Comparison of ENCODE assay signal across 20 mouse cellular contexts in the genomic region with DNA sequence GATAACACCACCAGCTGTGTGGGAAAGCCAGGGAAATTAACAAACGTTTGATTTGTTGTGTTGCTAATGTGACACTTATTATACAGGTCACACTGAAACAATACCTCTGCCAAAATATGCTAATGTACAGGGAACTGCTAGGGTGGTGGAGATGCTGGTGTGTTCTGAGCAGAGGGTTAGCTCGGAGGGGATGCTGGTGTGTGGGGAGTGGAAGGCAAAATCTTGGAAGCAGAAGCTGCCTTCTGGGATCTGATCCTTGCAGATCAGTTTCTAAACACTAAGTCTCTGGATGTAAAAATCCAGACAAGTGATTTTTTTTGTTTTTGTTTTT.
A peak's percentile ranks its signal among the peaks of the same experiment; 100 is the strongest.
DNase-seq lines count a peak whose midpoint lies in the region; ATAC-seq lines count a peak whose summit lies in the region.
"Had no signal": no experiment of that assay in that cellular context is flagged by ENCODE, and none has a peak within 500 bp of the region (broad histone marks: within the 10 kb centered on the region; RNA-seq: fewer than 3 reads in every experiment).

No protein-coding gene starts in this region.

- peak; percentile 68 for ATAC-seq in hindbrain, embryonic 12.5 days (ENCODE audit: low FRiP score)
- peak; percentile 32; the same call in 1 of the 2 replicates for ATAC-seq in forebrain, embryonic 16.5 days

- H3K9ac ChIP-seq in hindbrain, embryonic 12.5 days: no peak overlapping the region
- no peak overlapping the region for H3K9ac ChIP-seq in forebrain, embryonic 16.5 days (replicated peaks; ENCODE audit: low read depth, low read length)
- H3K9ac ChIP-seq: kidney, embryonic 15.5 days; limb, embryonic 12.5 days; liver, embryonic 15.5 days; lung, embryonic 15.5 days had no signal

- no peak for DNase-seq in hindbrain, embryonic 10.5 days (ENCODE audit: low spot score)
- peak; percentile 18 for DNase-seq in retina, postnatal 1 day
- DNase-seq in retina, embryonic 14.5 days (ENCODE audit: low spot score): no peak
- no peak for DNase-seq in heart, embryonic 10.5 days (ENCODE audit: low spot score)
- no peak for DNase-seq in heart, postnatal 14 days
- DNase-seq: gastrocnemius, postnatal 25 days; heart, adult 11 months; thymus, adult 18-20 months; thymus, postnatal 36 days had no signal

- intact Hi-C loops in heart, postnatal 14 days (cut with DNase I): loop anchor here (5.0 kb wide), 1 partner anchor 387 kb away; no protein-coding TSS in a partner anchor

- H3K36me3 ChIP-seq in hindbrain, embryonic 12.5 days: no peaks in the 10 kb centered on the region
- no peaks in the 10 kb centered on the region for H3K36me3 ChIP-seq in hindbrain, embryonic 10.5 days
- H3K36me3 ChIP-seq in forebrain, embryonic 16.5 days (ENCODE audit: control insufficient read depth, insufficient read depth): no peaks in the 10 kb centered on the region
- no peaks in the 10 kb centered on the region for H3K36me3 ChIP-seq in heart, embryonic 10.5 days
- H3K36me3 ChIP-seq: kidney, embryonic 15.5 days; limb, embryonic 12.5 days; liver, embryonic 15.5 days; lung, embryonic 15.5 days; midbrain, embryonic 10.5 days had no signal

- peaks cover 65% of the 10 kb centered on the region for H3K27me3 ChIP-seq in hindbrain, embryonic 12.5 days
- peaks cover 72% of the 10 kb centered on the region for H3K27me3 ChIP-seq in hindbrain, embryonic 10.5 days (ENCODE audit: insufficient read depth, poor library complexity, severe bottlenecking)
- H3K27me3 ChIP-seq in forebrain, embryonic 16.5 days (replicated peaks; ENCODE audit: control insufficient read depth, insufficient read depth, low read length): peaks cover 5% of the 10 kb centered on the region; the same call in 1 of the 2 replicates
- H3K27me3 ChIP-seq in heart, embryonic 10.5 days (ENCODE audit: insufficient read depth, poor library complexity, severe bottlenecking): peaks cover 57% of the 10 kb centered on the region

- no peaks in the 10 kb centered on the region for H3K9me3 ChIP-seq in hindbrain, embryonic 12.5 days (replicated peaks)
- no peaks in the 10 kb centered on the region for H3K9me3 ChIP-seq in hindbrain, embryonic 10.5 days
- no peaks in the 10 kb centered on the region for H3K9me3 ChIP-seq in forebrain, embryonic 16.5 days (ENCODE audit: control insufficient read depth, low read length)
- no peaks in the 10 kb centered on the region for H3K9me3 ChIP-seq in heart, embryonic 10.5 days
- H3K9me3 ChIP-seq: kidney, embryonic 15.5 days; limb, embryonic 12.5 days; liver, embryonic 15.5 days; lung, embryonic 15.5 days; midbrain, embryonic 10.5 days had no signal

- no peak overlapping the region for H3K27ac ChIP-seq in hindbrain, embryonic 12.5 days
- no peak overlapping the region for H3K27ac ChIP-seq in hindbrain, embryonic 10.5 days
- no peak overlapping the region; the same call in 1 of the 2 replicates for H3K27ac ChIP-seq in forebrain, embryonic 16.5 days (ENCODE audit: low read length)
- no peak overlapping the region for H3K27ac ChIP-seq in heart, embryonic 10.5 days
- H3K27ac ChIP-seq: kidney, embryonic 15.5 days; left cerebral cortex, adult 2 months; limb, embryonic 12.5 days; liver, embryonic 15.5 days; lung, embryonic 15.5 days; midbrain, embryonic 10.5 days; stomach, postnatal 0 days had no signal

- 21% methylated on average over 2 of the region's 2 CpGs for WGBS in hindbrain, embryonic 12.5 days
- 19% methylated on average over 2 of the region's 2 CpGs for WGBS in hindbrain, embryonic 10.5 days
- WGBS in forebrain, embryonic 16.5 days: 3% methylated on average over 2 of the region's 2 CpGs
- WGBS in heart, embryonic 10.5 days: 42% methylated on average over 2 of the region's 2 CpGs

- 0 out of 2 replicates have a peak, but pooled peaks cover 3% of the 10 kb centered on the region for H3K4me1 ChIP-seq in hindbrain, embryonic 12.5 days
- H3K4me1 ChIP-seq in hindbrain, embryonic 10.5 days (replicated peaks): peaks cover 25% of the 10 kb centered on the region
- H3K4me1 ChIP-seq in forebrain, embryonic 16.5 days (replicated peaks; ENCODE audit: control insufficient read depth, insufficient read depth, low read length): peaks cover 40% of the 10 kb centered on the region
- no peaks in the 10 kb centered on the region for H3K4me1 ChIP-seq in heart, embryonic 10.5 days
- H3K4me1 ChIP-seq: liver, embryonic 15.5 days; lung, embryonic 15.5 days had no signal

- no peak overlapping the region for H3K4me3 ChIP-seq in hindbrain, embryonic 12.5 days
- no peak overlapping the region for H3K4me3 ChIP-seq in hindbrain, embryonic 10.5 days
- no peak overlapping the region for H3K4me3 ChIP-seq in forebrain, embryonic 16.5 days (replicated peaks; ENCODE audit: low read length)
- H3K4me3 ChIP-seq in heart, embryonic 10.5 days: no peak overlapping the region
- H3K4me3 ChIP-seq: erythroblast, embryonic 14.5 days; kidney, embryonic 15.5 days; left cerebral cortex, adult 2 months; limb, embryonic 12.5 days; liver, embryonic 15.5 days; lung, embryonic 15.5 days; midbrain, embryonic 10.5 days had no signal

- no peak overlapping the region for H3K4me2 ChIP-seq in hindbrain, embryonic 12.5 days (replicated peaks)
- H3K4me2 ChIP-seq in forebrain, embryonic 16.5 days (ENCODE audit: low read length): peak overlapping the region; percentile 7; the same call in 1 of the 2 replicates
- H3K4me2 ChIP-seq: heart, embryonic 11.5 days; kidney, embryonic 15.5 days; limb, embryonic 12.5 days; liver, embryonic 15.5 days; lung, embryonic 15.5 days had no signal
